Mouse (Mus musculus) right cerebral cortex, adult 2 months (tissue): Measurements from ENCODE around the gene Cyp2c40.
"Not testable (repeated sequence)": the region's sequence is repeated elsewhere in the genome, so short reads cannot be mapped to it uniquely, and the experiment has no call there.

Experiments
- DNase-seq, 2 experiments: peaks; one replicate each; pipeline ENCODE4 v3.0.0; 2021 to 2022; ENCODE audit warnings: low spot score in 2 of 2

Cyp2c40 gene

DNA sequence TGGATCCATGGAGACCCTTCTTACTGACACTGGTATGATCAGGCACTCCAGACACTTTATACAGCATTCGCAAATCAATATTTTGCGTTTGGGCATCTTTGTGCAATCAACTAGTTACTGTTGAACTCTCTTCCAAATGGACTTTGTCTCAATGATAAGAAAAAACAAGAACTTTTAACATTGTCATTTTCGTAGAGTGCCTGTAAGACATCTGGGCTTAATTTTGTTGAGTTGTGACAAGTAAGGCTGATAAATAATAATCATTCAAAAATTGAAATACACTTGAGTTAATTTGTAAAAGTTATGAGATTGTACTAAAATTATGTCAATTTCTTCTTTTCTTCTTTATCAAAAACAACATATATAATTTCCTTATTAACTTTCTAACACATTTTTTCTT is at the start of gene Cyp2c40:
TSS of gene Cyp2c40 (minus strand) at position 101 of the 400 bp plus-strand sequence.
- DNase-seq = not testable (repeated sequence)

DNA sequence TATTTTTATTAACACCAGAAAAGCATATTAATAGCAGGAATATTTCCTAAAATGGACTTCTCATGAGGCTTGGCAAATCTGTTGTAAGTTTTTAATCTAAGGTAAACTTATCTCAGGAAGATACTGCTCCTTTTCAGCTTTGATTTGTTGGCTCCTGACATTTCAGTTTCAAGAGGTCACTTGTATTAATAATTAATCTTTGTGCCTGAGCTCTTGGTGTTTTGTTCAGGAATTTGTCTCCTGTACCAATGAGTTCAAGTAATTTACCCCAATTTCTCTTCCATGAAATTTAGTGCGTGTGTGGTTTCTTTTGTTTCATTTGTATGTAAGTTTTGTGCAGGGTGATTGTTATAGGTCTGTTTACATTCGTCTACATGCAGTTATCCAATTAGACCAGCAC is 8.3 kb upstream of the Cyp2c40 start:
- DNase-seq = not testable (repeated sequence)

DNA sequence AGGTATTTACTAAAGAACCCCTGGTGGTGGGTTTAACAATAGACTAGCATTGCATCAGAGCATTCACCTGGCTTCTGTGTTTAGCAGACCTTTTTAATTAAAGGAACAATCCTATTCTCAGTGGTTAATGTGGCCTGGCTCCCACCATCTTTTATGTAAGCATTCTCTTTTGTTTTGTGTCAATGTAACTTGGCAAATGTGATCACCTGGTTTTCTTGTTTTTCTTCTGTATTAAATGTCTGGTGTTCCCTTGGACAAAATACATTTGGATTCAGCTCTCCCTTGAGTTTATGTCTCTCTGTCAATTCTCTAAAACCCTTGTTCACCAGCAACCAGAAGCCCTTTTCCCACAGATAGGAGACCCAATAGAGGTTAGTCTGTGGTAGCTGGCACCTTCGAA is 3.8 kb upstream of the Cyp2c40 start:
- DNase-seq = not testable (repeated sequence)

DNA sequence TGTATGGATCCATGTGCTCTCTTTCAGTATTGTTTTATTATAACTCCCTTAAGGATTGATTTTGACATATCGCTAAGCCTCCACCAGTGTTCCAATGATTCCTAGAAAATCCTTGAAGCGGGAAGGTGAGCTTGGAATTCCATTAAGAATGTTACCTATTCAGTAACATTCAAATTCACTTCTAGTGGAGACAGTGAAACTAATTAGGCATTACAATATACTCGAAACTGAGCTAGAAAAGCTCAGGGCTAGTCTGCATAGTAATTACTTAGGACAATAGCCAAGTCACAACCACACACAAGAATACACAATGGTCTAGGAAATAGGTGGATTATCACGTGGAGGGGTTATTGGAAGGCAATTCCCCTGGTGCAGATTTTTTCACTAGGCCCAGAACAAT is 3.4 kb upstream of the Cyp2c40 start:
- not testable (repeated sequence) for DNase-seq

DNA sequence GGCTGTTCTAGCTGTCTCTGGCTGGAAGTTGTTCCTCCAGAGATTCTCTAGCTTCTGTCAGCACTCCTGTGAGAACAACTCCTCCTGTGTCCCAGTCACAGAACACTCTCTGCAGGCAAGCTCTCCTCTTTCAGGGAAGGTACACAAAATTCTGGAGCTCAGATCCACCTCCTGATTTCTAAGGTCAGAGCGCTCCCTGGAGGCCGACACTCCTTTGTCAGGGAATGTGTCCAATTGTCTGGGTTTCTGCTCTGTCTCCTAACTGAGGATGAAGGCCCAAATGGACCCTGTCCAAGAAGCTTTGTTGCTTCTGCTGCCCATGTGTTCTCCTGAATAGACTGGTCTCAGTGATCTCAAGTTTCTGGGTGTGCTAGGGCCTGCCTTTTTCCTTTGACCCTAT is 27.2 kb downstream of the Cyp2c40 start:
- DNase-seq = not testable (repeated sequence)

DNA sequence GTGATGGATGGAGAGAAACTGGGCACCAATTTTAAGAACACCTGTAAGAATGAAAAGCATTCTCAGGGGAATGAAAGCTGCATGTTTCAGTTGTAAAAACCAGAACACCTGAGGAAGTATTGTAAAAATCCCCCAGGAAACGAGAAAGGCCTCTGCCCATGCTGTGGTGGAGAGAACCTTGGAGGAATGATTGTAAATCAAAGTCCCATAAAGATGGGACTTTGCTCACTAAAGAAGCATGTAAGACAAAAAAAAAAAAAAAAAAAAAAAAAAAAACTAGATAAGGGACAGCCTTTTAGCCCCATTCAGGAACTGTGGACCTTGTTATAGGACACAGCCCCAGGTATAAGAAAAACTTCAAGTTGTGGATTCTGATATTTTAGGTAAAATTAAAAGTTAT is 67.3 kb downstream of the Cyp2c40 start:
- DNase-seq = no peak

DNA sequence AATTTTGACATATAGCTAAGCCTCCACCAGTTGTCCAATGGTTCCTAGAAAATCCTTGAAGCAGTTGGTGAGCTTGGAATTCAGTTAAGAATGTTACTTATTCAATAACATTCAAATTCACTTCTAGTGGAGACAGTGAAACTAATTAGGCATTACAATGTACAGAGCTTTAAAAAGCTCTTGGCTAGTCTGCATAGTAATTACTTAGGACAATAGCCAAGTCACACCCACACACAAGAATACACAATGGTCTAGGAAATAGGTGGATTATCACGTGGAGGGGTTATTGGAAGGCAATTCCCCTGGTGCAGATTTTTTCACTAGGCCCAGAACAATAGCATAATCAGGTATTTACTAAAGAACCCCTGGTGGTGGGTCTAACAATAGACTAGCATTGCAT is 68.3 kb downstream of the Cyp2c40 start:
- DNase-seq = not testable (repeated sequence)

DNA sequence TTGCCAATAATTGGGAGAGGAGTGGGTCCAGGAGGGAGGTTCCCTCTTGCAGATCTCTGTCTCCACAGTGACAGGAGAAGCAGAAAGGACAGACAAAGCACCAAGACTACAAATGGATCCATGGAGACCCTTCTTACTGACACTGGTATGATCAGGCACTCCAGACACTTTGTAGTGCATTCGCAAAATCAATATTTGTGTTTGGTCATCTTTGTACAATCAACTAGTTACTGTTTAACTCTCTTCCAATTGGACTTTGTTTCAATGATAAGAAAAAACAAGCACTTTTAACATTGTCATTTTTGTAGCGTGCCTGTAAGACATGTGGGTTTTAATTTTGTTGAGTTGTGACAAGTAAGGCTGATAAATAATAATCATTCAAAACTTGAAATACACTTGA is 71.7 kb downstream of the Cyp2c40 start, which contains the start of gene Cyp2c68:
TSS of gene Cyp2c68 (minus strand) at position 135 of the 400 bp plus-strand sequence.
- no peak for DNase-seq
